Mouse (Mus musculus): ENCODE measurements at regions not wholly inside any gene's neighbourhood (a gene's known extent, or its start where the extent isn't known, plus 50 kb on each side); places are given as distances from the start of the nearest gene placed in this dataset.

- no peak for TF ChIP-seq EP300 (IDR thresholded peaks at IDR 0.05; ENCODE audit: low read depth)
- no peak for TF ChIP-seq CTCF (IDR thresholded peaks at IDR 0.05; ENCODE audit: low read depth)
These were observed 109.4 kb upstream of the Adamts5 start for GRCm38 (mm10) chr16:86011051-86011450.

Data from liver, embryonic 14.5 days (tissue).